Mouse (Mus musculus): Measurements from ENCODE around the gene Gramd1b. TPM values are rescaled to one million over a fixed set of nuclear protein-coding genes. Genes with fewer than 3 reads are reported as not detected.
A peak's percentile ranks its signal among the peaks of the same experiment; 100 is the strongest.

Gramd1b gene
- total RNA-seq, 1 experiment from 2014 or later, result 27.5 TPM

DNA sequence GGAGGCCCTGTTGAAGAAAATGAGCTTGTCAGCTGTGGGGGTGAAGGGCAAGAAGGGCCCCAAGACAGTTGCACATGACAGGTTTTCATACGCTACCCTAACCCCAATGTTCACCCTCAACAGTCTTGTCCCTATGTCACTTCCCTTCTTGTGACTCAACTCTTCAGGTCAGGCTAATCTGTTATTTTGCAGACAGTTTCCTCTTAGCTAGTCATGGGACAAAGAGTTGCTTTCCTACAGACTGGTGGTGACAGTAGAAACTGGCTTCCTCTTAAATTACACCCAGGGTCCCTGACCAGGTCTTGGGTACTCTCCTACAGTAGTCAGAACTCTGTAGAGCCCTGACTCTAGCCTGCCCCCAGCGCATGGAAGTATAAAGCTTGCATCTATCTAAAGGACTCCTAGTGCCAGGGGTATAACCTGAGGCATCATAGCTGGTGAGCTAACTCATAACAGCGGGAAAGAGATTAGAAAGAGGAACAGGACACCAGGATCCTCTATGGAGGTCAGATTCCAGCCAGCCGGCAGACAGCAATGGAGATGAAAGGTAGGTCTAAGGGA, 206.9 kb downstream of the Gramd1b start:
- ATAC-seq (replicated peaks in 1 of 2; ENCODE audit: insufficient read depth in 1 of 2, low FRiP score in 2 of 2, low TSS enrichment in 1 of 2, low read depth in 1 of 2, poor library complexity in 2 of 2, severe bottlenecking in 2 of 2), result peak; percentile 53 to 62

DNA sequence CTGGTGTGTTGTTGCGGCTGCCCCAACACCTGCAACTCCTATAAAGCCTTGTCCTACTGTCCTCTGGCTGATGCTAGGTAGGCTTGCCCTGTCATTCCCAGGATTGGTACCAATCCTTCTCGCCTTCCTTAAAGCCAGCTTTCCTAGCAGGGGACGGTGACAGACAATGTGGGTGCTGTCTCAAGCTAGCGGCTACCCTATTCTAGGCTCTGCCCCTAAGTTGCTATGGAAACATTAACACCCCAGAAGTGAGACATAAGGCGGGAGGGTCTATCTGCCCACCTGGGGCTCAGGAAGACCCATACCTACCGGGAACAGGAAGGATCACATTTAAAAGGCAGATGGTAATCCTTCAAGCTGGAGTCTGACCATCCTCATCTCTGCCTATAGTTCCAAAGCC, 207.4 kb downstream of the Gramd1b start:
- no peak for ATAC-seq (replicated peaks in 1 of 2; ENCODE audit: insufficient read depth in 1 of 2, low FRiP score in 2 of 2, low TSS enrichment in 1 of 2, low read depth in 1 of 2, poor library complexity in 2 of 2, severe bottlenecking in 2 of 2)

DNA sequence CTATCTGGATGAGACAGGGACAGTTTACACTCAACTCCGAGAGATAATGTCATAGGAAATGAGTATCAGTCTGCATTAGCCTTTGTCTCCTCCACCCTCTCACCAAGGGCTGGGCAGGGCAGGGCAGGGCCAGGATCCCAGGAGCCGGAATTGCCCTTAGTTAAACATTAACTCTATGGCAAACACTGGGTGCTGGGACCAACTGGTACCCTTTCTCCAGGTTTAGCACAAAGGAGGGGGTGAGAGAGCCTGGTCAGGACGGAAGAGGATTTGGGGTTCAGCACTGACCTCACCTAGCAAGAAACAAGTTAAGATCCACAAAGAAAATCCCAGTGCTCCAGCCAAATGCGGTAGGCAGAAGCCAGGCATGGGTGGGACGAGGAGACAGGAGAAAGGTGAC, 208.0 kb downstream of the Gramd1b start:
- ATAC-seq (replicated peaks in 1 of 2; ENCODE audit: insufficient read depth in 1 of 2, low FRiP score in 2 of 2, low TSS enrichment in 1 of 2, low read depth in 1 of 2, poor library complexity in 2 of 2, severe bottlenecking in 2 of 2), result no peak

DNA sequence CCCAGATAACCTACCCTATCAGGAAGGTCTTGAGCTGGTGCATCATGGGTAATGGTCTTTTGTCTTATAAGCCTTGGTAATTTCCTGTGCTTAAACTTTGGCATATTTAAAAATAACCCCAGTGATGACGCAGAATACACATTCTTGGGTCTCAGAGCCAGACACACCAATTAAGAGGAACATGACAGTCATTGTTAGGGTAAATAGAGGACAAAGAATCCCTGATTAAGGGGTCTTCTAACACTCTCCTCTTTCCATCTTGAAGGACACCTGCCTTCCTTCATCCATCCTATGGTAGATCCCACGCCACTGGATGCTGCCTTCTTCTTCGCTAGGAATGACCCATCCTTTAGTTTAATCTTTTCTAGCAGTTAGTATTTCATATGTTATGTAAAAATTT, 208.8 kb downstream of the Gramd1b start:
- ATAC-seq (replicated peaks in 1 of 2; ENCODE audit: insufficient read depth in 1 of 2, low FRiP score in 2 of 2, low TSS enrichment in 1 of 2, low read depth in 1 of 2, poor library complexity in 2 of 2, severe bottlenecking in 2 of 2), result no peak

DNA sequence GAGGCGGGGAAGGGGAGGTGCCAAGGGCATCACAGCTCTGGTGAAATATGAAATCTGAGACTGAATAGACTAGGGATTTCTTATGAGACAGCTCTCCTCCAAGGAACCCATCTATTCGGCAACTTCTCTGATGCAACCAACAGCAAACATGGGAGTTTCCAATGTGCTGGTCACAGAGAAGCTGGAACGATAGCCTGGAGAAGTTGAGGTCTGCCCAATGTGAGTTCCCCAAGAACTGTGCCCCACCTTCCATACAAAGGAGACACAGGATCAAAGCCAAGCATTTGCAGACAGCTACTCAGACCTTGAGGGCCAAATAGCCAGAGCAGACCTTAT, 209.5 kb downstream of the Gramd1b start:
- no peak for ATAC-seq (replicated peaks in 1 of 2; ENCODE audit: insufficient read depth in 1 of 2, low FRiP score in 2 of 2, low TSS enrichment in 1 of 2, low read depth in 1 of 2, poor library complexity in 2 of 2, severe bottlenecking in 2 of 2)

DNA sequence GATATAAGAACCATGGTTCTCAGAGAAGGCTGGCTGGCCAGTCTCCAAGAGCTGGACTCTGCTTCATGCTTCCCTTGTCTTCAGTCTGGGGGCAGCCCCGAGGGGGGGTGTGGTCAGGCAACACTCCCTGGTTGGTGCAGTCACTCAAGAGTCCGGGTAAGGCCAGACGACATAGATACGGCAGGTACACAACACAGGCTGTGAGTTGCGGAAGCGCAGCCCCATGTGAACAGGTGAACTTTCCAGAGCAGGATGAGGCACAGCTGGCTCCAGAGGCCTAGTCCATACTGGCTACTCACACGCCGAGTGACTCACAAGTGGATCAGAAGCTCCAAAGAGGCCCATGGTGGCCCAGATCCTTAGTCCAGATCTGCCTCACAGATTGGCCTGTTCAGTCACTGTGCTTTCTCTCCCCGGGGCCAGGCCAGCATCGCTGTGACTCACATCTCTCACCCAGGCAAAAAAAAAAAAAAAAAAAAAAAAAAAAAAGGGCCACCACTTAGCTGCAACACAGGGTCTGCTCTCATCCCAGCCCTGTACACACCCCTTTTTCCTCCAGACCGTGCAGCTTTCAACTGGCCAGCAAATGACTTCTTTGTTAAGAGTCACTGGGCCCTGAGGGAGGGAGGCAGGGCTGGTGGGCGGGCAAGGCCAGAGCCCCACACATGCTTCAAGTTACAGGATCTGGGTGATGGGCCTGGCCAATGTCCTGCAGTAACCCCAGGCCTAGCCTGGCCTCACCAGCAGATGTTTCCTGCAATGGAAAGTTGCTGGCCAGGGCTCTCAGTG, 210.1 kb downstream of the Gramd1b start:
- peak; percentile 77 to 79 for ATAC-seq (replicated peaks in 1 of 2; ENCODE audit: insufficient read depth in 1 of 2, low FRiP score in 2 of 2, low TSS enrichment in 1 of 2, low read depth in 1 of 2, poor library complexity in 2 of 2, severe bottlenecking in 2 of 2)

DNA sequence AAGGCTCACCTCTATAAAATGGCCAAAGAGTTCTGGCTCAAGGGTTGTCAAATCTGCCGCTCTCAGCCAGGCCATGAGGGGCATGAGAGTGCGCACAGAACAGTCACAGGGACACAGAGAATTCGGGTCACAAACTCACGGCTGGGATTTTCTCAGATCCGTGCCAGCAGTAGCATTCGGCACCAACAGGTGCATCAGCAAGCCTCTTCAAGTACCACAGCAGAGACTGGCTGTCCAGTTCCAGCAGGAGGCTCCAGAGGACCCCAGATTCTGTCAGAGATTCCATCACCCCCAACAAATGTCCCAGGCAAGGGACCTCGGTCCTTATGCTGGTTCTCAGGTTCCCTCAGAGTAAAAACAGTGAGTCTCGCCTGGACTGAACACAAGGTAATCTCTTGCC, 210.8 kb downstream of the Gramd1b start:
- no peak for ATAC-seq (replicated peaks in 1 of 2; ENCODE audit: insufficient read depth in 1 of 2, low FRiP score in 2 of 2, low TSS enrichment in 1 of 2, low read depth in 1 of 2, poor library complexity in 2 of 2, severe bottlenecking in 2 of 2)

DNA sequence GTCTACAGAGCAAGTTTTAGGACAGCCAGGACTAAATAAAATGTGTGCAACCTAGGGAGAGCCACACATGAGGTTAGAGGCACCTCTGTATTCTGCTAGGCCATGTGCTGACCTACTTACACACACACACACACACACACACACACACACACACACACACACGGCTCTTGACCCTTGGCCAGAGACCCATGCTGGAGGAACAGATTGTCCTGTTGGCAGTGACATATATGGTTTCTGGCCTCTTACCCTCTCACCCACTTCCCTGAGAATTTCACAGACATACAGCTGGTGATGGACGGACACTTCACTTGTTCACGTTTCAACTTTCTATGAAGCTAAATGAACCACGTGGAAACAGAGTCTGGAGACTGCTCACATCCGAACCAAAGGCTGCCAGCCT, 212.4 kb downstream of the Gramd1b start:
- no peak for ATAC-seq (replicated peaks in 1 of 2; ENCODE audit: insufficient read depth in 1 of 2, low FRiP score in 2 of 2, low TSS enrichment in 1 of 2, low read depth in 1 of 2, poor library complexity in 2 of 2, severe bottlenecking in 2 of 2)

DNA sequence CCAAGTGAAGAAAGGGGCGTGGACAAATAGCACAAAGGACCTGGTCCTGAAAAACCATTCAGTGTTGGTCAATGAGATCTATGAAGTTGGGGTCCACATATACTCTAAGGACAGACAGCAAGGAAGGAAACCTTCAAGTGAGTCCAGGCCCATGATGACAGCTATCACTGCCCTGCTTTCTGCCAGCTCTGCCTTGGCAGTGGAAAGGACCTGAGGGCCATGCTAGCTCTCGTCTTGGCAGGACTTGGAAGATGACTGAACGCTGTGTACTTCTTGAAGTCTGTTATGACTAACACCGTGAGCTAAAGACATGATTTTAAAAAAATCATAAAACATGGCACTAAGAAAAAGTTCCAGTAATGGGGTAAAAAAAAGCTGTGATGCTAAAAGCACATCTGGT, 213.4 kb downstream of the Gramd1b start:
- no peak for ATAC-seq (replicated peaks in 1 of 2; ENCODE audit: insufficient read depth in 1 of 2, low FRiP score in 2 of 2, low TSS enrichment in 1 of 2, low read depth in 1 of 2, poor library complexity in 2 of 2, severe bottlenecking in 2 of 2)

DNA sequence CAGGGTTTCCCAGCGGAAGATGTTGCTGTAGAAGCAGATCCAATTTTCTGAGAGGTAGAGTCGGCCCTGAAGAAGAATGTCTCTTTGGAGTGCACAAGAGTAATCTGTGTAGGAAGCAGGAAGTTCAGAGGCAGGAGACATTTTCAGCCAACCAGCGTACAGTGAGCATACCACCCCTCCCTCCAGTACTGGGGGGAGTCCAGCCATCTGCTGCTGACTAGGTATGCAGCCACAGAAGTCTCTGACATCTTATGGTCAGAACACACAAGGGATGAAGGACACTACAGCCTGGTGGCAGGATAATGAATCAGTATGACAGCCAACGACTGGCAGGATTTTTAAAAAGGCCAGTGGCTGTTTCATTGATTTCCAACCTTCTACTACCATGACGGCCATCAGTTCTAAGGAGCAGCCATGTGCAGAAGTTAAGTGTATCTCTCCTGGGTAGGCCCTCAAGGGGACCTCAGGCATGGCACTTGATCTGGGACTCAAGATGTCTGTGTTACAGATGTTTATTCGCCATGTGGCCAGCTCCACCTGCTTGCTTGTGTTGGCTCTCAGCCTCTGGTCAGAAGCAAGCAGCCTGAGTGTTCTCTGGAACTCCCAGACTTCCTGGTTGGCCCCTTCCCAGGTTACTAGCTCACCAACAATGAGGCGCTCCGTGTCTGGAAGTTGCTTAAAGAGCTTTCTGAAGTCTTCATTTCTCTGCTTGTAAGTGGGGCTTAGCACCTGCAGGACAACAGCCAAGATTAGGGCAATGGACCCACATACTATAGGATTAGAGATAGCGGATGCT, 214.1 kb downstream of the Gramd1b start:
- ATAC-seq (replicated peaks in 1 of 2; ENCODE audit: insufficient read depth in 1 of 2, low FRiP score in 2 of 2, low TSS enrichment in 1 of 2, low read depth in 1 of 2, poor library complexity in 2 of 2, severe bottlenecking in 2 of 2), result no peak

DNA sequence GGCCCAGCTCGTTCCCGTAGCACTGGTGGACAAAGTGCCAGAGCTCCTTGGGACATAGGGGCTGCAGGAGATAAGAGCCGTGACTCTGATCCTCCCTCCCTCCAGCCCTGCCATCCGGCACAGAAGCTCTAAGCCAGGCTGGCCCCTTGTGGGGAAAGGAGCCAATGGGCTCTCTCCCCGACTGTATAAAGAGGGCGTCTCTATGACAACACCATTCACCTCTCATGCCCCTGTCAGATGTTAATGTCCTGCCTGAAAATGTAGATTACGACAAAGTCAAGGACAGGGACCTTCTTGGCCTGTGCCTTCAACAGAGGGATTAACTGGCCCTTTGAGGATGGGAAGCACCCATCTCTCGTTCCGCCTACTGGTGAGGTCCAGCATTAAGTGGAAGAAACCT, 219.4 kb downstream of the Gramd1b start:
- no peak for ATAC-seq (replicated peaks in 1 of 2; ENCODE audit: insufficient read depth in 1 of 2, low FRiP score in 2 of 2, low TSS enrichment in 1 of 2, low read depth in 1 of 2, poor library complexity in 2 of 2, severe bottlenecking in 2 of 2)

DNA sequence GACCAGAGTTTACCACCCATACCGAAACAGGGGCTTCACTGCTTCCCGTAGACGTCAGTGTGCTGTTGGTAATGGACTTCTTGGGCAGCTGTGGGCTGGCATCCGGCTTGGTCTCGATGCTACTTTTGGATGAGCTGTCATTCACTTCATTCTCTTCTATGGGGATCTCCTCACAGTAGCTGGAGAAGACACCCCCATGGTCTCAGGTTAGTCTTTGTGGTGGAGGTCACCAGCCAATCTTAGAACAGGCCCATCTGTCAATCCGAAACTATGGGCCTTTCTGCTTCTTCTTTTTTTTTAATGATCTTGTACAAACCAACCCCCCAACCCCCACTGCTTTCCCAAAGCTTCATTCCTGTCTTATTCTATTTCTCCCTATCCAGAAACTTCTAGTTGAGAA, 221.3 kb downstream of the Gramd1b start:
- ATAC-seq (replicated peaks in 1 of 2; ENCODE audit: insufficient read depth in 1 of 2, low FRiP score in 2 of 2, low TSS enrichment in 1 of 2, low read depth in 1 of 2, poor library complexity in 2 of 2, severe bottlenecking in 2 of 2), result no peak

DNA sequence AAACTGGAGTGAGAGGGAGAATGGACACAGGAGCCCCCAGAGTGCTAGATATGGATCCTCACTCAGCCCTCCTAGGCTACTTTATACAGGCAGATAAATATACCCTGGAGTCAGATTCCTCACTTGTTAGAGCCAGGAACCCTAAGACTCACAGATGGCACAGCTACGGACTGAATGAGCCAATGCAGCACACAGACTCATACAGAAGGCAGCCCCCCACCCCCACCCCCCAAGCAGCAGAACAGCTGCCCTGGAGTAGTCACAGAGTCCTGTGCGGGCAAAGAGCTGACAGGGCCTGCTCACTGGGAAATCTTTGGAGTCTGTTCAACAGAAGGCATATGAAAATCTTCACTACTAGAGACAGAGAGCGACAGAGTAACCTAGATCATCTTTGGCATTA, 223.9 kb downstream of the Gramd1b start:
- no peak for ATAC-seq (replicated peaks in 1 of 2; ENCODE audit: insufficient read depth in 1 of 2, low FRiP score in 2 of 2, low TSS enrichment in 1 of 2, low read depth in 1 of 2, poor library complexity in 2 of 2, severe bottlenecking in 2 of 2)

DNA sequence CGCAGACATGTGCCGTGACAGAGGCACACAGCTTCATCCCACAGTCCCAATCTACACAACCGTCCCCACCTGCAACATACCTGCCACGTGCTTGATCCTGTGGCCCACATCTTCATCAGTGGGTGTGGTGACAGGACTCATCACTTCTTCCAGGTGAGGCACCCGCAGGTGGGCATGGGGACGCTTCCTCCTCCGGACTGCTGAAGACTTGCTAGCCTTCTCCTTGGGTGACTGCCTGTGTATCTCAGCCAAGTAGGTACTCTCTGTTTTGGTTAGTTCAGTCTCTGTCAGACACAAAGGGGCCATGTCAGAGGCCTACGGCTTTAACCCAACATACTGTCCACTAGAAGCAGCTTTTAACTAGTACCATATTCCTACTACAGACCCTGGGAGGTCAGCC, 226.9 kb downstream of the Gramd1b start:
- ATAC-seq (replicated peaks in 1 of 2; ENCODE audit: insufficient read depth in 1 of 2, low FRiP score in 2 of 2, low TSS enrichment in 1 of 2, low read depth in 1 of 2, poor library complexity in 2 of 2, severe bottlenecking in 2 of 2), result no peak

DNA sequence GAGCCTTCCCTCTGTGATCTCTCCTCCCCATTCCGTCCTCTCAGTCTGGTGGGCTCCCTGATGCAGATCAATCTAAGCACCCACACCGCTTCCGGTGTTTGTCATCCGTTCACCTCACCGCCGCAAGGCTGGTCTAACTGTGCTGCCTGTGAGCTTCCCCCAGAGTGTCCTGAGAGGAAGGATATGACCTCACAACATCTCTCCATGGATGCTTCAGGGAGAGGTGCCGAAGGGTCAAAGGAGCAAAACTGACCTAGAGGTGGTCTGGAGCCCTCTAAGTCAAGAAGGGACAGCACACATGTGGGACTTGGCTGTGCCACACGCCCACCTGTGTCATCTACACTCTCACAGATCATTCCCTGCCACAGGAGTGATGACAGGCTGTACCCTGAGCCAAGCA, 228.8 kb downstream of the Gramd1b start:
- no peak for ATAC-seq (replicated peaks in 1 of 2; ENCODE audit: insufficient read depth in 1 of 2, low FRiP score in 2 of 2, low TSS enrichment in 1 of 2, low read depth in 1 of 2, poor library complexity in 2 of 2, severe bottlenecking in 2 of 2)

DNA sequence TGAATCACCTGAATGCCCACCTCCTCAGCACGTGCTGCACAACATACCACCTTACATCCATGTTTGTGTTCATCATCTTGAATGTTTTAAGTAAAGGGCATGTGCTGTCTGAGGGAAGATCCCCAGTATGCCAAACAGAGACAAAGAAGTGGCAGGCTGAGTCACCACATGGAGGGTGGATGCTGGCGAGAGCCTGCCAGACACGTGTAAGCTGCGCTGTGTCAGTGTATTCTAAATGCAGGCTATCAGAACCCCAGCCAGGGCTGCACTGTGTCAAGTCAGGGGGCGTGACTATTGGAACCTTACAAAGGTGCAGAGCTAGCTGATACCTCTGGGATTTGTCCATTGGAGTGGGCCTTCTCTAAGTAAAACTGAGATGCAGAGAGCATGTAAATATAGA, 229.7 kb downstream of the Gramd1b start:
- no peak for ATAC-seq (replicated peaks in 1 of 2; ENCODE audit: insufficient read depth in 1 of 2, low FRiP score in 2 of 2, low TSS enrichment in 1 of 2, low read depth in 1 of 2, poor library complexity in 2 of 2, severe bottlenecking in 2 of 2)

DNA sequence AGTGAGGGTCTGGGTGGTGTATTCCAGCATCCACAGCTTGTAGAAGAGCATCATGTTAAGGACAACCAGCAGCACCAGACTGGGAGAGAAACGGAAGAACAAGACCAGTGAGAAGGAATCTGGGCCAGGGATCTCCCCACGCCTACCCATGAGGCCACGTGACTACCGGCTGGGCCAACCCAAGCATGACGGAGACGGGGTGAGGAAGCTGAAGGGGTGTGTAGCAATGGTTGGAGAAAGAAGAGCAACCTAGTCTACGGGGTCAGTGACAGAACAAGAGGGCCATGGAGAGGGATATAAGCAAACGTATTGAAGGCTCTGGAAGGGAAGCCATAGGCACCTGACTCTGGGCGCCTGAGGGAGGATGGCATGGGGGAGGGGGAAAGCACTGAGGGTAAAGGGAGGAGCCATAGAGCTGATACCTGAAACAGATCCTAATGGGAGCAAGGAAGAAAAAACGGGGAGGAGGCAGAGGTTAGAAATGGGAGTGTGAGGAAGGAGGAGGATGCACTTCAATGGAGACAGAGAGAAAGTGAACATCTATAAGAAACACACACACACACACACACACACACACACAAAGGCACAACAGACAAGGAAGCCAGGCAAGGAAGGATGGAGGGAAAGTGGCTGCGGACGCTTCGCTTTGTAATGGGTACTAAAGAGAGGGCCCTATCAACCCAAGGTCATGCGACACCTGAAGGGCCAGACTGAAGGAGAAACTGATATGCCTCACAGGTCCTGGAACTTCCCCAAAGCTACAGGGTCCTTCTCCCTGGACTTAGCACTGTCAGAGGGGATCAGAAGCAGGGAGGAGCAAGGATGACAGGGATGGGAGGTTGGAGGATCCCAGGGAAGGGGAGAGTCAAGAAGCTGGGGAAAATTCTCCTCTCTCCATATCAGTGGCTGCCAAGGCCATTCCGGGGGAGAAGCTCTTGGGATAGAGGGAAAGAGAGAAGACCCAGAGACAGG, 230.9 kb downstream of the Gramd1b start:
- ATAC-seq (replicated peaks in 1 of 2; ENCODE audit: insufficient read depth in 1 of 2, low FRiP score in 2 of 2, low TSS enrichment in 1 of 2, low read depth in 1 of 2, poor library complexity in 2 of 2, severe bottlenecking in 2 of 2), result no peak

DNA sequence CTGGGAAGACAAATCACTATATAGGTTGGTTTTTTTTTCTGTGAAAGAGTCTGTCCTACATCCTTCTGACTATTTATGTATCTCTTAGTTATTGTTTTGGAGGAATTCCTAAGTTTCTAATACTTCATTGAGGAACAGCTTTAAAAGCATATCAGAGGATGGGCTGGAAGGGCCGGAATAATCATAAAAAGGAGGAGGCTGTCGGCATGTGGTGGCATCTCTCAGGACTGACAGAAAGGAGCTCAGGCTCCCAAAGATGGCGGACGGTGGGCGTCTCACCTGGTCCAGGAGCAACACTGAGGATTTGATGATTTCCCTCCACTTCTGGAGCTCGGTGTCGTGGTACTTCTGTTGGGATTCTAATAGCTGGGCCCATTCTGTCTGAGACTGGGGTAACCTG, 231.9 kb downstream of the Gramd1b start:
- no peak for ATAC-seq (replicated peaks in 1 of 2; ENCODE audit: insufficient read depth in 1 of 2, low FRiP score in 2 of 2, low TSS enrichment in 1 of 2, low read depth in 1 of 2, poor library complexity in 2 of 2, severe bottlenecking in 2 of 2)
